Mouse (Mus musculus): ENCODE data around the gene Tppp2.
"Not testable (repeated sequence)": the region's sequence is repeated elsewhere in the genome, so short reads cannot be mapped to it uniquely, and the experiment has no call there.

Gene Tppp2

DNA sequence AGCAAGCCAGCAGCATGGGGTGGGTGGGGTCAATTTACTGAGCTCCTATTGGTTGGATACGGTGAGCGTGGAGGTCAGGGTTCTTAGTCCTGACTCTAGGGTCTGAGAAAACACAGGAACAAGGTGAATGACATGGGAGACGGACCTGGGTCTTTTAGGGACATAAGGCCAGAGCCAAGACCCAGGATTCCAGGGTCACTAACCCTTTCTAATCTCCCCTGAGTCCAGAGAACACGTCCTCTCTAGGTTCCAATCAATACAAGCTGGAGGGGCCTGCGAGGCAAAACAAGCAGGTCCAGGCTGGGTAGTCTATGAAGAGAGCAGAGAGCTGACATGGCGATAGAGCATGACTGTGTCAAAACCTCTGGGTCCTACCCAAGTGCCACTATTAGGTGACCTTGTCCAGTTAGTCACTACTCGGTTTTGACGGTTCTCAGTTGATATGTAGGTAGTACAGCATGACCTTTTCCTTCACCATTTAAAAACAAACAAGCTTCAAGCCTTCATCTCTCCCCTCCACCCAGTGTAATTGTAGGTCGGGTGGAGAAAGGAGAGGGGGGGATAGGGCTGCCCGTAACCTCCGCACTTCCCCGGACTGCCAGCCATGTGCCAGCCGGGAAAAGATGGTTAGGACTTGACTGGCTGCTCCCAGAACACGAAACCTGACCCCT lies 5.7 kb upstream of the Tppp2 start:
- DNase-seq (ENCODE audit: low spot score), result no peak

DNA sequence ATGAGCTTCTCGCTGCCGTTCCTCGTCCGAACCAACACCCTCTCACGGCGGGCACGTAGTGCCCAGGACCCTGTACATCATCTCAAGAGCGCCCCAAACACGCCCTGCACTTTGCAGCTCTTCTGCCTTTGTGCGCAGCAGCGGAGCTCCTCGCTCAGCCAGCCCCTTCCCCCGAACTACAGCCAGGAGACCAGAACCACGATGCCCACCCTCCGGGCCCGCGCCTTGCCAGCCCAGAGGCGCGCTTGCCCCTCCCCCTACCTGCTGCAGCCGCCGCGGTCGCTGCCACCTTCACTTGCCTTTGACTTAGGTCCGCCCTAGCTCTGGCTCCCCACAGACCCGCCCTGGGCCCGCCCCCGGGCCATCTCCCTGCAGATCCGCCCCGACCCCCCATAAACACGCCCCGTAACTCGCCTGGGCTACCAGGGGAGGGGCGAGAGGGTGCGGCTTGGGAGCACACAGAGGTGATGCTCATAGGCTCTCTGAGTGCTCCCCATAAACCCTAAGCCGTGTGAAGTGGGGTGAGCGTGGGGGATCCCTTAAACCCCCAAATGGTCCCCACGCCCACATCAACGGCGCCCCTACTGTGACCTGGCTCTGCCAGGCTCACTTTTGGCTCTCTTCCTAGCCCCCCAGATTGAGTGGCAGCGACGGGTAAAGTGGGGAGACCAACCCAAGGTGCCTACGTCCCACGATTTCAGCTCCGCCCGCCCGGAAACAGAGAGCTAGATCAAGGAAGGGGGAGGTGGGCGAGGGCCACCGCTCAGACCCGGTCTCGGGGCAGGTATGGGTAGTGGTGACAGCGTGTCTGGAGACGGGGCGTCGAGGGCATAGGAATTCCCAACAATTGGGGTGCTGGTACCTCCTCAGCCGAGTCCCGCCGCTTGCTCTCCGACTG lies 4.9 kb upstream of the Tppp2 start:
- DNase-seq (ENCODE audit: low spot score), result peak; percentile 85

DNA sequence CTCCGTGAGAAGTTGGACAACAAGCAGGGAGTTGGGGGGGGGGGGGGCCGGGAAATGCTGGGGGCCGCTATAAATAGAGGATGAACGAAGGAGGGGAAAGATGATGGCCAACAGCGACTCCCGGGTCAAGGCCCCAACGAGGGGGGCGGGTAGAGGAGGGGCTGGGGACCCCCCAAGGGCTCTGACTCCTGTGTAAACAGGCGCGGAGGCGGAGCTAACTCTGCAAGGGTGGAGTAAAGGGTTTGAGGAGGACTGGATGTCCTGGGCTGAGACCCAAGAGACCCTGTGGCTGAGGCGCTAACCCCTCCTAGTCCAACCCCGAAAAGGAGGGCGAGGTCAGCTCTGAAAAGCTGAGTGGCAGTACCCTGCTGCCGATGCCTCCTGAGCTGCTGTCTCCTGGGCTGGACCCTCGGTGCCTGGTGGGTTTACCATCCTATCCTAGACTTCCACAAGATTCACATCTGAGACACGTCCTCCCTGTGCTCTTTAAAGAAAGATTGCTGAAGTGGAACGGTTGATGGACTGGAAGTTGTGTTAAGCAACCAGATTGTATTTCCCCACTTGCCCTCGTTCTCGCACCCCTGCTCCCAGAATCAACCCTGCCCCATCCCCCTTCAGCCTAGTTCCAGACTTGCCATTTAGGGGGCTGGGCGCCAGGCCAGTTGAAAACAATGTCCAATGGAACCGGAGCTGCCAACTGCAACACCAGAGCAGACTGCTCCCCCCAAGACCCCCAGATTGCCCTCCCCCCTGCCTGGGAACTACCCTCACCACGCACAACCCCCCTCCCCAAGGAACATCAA lies 4.1 kb upstream of the Tppp2 start, which contains the start of gene Ndrg2:
TSS of gene Ndrg2 (minus strand) at position 199 of the 803 bp plus-strand sequence.
- peak; percentile 79 for DNase-seq (ENCODE audit: low spot score)

DNA sequence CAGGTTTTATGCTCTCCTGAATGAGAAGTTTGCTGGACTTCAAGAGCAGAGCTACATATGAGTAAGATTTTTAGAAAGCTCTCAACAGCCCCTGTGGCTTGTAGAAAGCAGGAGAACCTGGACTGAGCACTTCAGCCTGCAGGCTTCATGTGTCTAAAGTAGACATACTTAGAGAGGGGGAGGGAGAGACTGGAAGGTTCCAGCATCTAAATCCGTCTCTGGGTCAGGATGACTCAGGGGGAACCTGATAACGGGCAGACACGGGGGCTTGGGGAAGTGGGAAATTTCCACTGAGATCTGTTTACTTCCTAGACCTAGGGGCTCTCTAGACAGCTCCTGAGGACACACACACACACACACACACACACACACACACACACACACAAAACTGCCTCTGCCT lies 3.2 kb upstream of the Tppp2 start:
- no peak for DNase-seq (ENCODE audit: low spot score)

DNA sequence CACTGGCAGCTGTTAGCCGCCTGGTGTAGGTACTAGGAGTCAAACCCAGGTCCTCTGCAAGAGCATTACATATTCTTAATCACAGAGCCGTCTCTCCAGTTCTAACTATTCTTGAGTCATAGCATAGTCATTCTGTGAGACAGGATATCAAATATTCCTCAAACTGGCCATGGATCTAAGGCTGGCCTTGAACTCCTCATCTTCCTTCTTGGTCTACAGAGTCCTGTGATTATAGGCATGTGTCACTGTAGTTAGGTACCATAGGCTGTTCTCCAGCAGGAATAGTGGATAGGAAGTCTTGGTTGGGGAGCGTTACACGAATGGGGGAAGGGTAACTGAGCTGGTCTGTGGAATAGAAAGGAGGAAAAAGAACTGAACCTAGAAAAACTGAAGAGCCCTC lies 1.7 kb upstream of the Tppp2 start:
- DNase-seq (ENCODE audit: low spot score), result no peak

DNA sequence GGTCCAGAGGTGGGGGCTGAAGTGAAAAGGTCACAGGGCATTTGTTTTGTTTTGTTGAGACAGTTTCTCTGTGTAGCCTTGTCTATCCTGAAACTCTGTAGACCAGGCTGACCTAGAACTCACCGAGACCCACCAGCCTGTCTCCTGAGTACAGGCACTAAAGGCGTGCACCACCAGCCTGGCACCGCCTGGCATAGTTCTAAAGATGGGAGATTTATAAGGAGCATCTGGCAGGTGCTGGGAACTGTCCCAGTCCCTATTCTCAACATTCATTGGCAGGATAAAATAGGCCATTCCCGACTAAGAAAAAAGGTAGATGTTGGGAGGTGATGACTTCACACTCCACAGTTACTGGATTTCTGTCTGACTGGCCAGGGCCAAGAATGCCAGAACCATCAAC lies 741 bp downstream of the Tppp2 start:
- no peak for DNase-seq (ENCODE audit: low spot score)

DNA sequence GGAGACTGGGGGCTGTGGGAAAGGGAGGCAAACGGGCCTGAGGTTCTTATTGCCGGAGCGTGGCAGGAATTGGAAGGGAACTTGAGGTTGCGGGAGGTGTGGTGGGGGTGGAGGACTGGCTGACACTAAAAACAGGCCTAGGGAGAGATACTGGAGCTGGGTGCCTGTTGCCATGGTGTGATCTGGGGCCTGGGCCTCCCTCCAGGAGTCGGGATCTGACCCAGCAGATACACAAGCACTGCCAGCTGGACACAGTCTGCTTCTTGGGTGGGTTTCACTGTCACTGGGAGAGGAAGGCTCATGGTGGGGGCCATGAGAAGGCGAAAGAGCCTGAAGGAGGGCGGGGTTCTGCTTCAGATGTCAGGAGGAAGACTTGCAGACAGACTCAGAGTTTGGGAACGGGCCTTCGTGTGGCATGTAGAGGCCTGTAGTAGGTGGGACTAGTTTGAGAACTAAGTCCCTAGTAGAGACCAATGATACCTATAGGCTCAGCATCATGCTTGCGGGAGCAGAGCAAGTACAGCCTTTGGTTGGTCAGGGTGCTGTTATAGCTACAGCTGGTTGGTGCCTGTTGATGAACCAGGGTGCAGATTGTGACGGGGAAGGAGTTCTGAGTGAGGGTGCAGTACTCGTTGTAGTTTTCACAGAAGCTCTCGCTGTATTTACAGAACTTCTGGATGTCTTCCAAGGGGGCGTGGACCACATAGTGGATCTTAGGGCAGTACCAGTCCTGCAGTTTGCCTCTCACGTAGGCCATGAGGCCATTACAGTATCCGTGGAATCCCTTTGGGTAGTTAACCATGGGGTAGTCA lies 3.7 kb downstream of the Tppp2 start:
- DNase-seq (ENCODE audit: low spot score), result peak; percentile 50

DNA sequence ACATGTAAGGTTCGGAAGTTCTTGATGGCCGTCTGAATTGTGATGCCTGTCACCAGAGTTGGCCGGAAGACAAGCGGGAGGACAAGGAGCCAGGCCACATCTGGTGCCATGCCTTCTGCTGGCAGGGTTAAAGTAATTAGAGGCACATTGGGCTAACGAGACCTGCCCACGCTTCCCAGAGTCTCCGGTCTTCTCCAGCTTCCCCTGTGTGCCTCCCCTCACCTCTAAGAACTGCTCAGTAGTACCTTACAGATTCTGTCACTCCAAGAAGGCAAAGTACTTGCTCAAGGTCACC lies 4.3 kb downstream of the Tppp2 start, which contains the start of gene Rnase13:
TSS of gene Rnase13 (minus strand) at position 203 of the 295 bp plus-strand sequence.
- no peak for DNase-seq (ENCODE audit: low spot score)

DNA sequence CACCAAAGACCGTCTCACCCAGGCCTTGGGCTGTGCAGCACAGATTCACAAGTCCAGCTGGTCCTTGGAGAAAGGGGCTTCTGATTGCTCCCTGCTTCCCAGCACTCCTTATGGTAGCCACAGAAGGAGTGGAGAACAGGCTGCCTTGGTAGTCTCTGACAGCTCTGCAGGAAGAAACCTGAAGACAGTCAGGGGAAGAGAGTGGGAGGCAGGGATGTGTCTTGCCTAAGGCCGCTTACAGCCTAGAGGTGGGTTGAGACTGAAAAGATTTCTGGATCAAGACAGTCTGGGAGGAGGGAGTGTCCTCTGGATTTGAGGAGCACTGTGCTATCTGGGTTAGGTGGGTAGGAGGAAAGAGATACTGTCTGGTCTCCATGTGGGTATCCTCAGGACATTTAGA lies 4.7 kb downstream of the Tppp2 start:
- no peak for DNase-seq (ENCODE audit: low spot score)

DNA sequence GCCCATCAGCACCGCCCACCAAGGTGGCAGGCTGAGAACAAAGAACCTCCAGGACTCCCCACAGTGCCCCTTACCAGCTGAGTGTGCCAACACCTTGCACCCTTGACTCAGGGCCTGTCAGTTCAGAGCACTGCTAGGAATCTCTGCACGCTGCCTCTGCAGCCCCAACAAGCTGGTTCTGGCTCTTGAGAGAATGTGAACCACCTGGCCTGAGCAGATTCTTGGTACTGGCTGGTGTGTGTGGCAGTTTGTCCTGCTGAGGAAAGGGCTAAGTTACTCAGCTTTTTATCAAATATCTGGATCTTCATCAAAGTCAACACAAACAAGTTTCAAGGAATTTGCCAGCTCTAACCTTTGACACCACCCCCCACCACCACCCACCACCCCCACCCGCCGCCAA lies 5.3 kb downstream of the Tppp2 start:
- no peak for DNase-seq (ENCODE audit: low spot score)

DNA sequence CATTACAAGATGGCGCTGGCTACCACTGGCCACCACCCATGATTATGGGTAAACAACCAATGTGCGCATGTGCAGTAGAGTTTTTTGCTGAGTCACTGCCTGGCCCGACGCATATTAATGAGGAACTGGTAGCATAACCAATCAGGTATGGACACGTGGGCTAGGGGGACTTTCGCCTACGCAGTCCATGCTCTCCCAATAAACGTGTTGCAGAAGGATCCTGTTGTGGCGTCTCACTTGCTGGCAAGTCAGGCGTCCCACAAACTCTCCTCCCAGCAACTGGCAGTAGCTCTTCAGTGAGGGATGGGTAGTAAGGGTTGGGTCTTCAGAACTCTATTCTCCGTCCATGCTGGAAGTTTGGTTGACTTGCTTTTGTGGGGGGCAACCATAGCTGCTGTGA lies 8.7 kb downstream of the Tppp2 start:
- DNase-seq (ENCODE audit: low spot score), result not testable (repeated sequence)

DNA sequence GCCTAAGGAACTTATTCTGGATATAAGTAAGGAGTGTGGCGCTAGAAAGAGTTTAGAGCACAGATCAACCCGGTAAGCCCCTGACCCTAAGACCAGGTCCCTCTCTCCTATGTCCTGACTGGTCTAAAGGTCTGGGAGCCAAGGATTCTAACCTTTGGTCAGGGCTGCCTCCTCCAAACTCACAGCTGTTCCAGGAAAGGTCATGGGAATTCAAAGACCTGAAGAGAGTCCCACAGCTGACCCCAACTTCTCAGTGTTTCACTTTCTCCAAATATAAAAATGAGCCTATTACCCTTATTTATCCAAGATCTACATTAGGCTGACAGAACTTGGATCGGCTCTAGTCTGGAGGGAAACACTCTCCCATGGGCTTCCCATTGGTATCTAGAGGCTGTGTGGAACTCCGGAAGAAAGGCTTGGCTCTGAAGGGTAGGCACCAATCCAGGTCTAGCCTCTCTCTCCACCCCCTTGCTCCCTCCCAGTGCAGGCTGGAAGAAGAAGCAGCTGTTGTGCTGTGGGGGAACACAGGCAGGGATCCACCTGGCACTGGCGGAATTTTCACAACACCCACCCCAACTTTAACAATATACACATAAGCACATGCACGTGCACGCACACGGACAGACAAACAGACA lies 11.2 kb downstream of the Tppp2 start:
- peak; percentile 46 for DNase-seq (ENCODE audit: low spot score)

DNA sequence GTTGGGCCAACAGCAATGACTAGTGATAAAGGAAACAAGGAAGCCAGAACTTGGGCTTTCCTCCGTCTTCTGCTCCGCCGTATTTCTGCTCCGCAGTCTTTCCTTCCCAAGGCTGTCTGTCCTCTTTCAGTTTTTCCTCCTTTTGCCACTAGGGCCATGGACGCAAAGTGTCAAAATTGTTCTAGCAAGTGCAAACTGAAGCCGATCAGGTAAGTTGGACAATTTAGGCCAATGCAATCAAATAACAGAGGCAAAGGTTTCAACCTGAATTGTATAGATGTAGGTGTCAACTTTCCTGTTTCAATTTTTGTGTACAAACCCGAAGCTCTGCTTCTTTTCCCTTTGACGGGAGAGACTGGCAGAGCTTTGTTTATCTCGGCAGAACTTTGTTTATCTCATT lies 11.7 kb downstream of the Tppp2 start:
- DNase-seq (ENCODE audit: low spot score), result no peak

DNA sequence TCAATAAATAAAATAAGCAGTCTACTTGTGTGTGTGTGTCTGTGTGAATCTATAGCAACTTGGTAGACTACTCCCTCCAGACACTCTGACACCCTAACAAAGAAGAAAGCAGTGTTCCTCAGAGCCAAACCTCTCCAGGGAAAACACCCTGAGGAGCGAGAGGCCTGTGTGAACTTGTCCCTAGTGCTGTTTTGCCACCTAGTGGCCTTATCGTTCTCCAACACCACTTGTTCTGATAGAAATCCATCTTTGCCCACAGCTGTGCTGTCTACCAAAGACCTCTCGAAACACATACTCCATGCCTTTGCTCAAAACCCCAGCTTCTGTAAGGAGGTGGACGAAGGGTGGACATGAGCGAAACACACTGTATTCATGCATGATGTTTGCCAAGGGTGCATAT lies 12.6 kb downstream of the Tppp2 start:
- DNase-seq (ENCODE audit: low spot score), result peak; percentile 45

DNA sequence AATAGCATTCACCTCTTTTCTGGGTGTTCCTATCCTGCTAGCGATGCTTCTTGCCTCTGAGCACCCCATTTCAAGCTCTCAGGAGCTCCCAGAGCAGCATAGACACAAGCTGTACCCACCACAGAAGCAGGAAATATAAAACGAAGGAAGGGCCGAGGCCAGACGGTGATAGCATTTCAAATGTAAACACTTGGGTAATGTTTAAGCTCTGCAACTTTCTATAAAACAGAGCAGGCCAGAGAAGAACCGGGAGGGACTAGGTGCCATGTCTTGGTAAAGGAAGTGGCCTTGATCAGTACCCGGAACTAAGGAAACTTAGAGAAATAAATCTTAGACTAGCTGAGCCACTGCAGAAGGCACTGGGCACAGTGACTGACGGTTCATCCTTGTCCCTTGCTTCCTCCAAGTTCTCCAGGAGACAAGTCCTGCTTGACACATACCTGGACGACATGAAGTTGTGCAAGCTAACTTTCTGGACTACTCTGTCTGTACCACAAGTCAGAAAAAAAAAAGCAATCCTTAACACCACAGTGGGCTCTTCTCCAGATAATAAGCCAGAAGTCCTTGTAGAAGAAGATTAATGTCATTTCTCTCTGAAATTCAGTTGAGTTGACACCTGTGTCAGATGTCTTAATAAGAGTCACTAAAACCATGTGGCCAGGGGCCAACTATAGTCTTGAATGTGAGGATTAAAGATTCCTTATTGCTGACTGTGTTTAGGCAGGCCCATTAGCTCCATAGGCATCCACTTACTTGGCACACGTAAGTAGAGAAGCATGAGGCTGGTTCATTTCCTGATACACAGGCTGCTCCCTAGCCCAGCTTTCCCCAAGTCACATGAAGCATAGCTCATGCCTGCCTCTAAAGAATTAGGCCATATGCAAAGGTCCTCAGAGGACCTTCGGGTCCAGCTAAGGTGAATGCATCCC lies 14.1 kb downstream of the Tppp2 start:
- DNase-seq (ENCODE audit: low spot score), result no peak

DNA sequence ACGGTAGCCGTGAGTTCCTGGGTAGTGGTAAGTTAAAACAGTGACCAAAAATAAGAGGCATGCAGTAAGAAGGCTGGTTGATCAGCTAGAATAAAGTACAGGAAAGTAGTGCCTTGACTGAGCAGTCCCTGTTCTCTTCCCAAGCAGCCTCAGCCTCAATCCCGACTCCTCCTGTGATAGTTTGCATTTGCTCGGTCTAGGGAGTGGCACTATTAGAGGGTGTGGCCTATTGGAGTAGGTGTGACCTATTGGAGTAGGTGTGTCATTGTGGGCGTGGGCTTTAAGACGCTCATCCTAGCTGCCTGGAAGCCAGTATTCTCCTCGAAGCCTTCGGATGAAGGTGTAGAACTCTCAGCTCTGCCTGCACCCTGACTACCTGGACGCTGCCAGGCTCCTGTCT lies 20.8 kb downstream of the Tppp2 start:
- no peak for DNase-seq (ENCODE audit: low spot score)

DNA sequence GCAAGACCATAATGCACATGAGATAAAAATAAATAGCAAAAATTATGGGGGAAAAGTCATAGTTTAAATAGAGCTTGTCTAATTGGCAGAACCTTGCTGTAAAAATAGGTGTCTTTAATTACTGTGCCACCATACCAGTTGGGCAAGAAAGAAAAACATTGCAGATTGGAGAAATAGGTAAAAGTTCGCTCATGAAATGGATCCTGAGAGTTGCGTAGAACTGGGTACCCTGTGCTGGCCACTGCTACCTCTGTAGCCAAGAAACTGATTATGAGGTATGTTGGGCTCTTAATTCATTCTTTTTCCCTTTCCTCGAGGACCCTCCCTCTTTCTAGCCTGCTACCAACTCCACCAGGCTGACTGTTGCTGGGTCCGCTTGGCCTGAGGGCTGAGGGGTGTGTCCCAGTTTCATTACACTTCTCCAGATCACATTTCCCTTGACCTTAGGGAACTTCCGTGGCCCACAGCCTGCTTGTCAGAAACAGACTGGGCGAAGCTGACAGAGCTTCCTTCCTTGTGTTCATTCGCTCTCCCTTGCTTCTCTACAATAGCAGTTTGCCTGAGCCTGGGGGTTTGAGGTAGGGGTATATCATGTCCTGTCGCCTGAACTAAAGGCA lies 22.8 kb downstream of the Tppp2 start:
- no peak for DNase-seq (ENCODE audit: low spot score)

DNA sequence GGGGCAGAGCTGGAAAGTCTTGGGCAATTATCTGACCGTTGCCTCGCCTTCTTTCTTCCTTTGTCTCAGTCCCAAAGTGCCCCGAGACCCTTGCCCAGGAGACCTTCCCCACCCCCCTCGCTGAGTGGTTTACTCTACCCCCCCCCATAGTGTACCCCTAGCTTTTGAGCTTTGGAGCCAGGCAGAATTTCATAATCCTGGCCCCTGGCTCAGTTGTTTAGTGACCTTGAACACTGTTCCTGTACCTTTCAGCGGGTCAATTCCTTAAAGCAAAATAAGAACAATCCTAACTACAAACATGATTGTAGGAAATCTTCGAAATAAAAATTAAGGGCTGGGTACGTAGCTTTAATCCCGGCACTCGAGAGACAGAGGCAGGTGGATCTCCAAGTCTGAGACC lies 23.4 kb downstream of the Tppp2 start:
- DNase-seq (ENCODE audit: low spot score), result no peak

DNA sequence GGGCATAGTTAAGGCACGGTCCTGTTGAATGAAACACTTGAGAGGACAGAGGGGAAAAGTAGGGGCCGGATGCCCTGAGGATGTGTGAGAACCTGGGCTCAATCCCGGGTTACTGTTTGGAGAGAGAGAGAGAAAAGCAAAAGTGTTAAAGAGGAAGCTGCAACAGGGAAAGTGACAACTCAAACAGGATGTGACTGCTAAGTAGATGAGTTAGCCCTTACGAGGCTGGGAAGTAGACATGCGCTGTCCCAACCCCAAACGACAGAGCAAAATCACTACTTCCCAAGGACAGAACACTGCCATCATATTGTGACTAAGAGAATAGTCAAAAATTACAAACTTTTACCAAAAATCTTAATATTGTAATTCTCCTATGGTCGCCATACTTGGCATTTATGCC lies 24.0 kb downstream of the Tppp2 start:
- DNase-seq (ENCODE audit: low spot score), result no peak

DNA sequence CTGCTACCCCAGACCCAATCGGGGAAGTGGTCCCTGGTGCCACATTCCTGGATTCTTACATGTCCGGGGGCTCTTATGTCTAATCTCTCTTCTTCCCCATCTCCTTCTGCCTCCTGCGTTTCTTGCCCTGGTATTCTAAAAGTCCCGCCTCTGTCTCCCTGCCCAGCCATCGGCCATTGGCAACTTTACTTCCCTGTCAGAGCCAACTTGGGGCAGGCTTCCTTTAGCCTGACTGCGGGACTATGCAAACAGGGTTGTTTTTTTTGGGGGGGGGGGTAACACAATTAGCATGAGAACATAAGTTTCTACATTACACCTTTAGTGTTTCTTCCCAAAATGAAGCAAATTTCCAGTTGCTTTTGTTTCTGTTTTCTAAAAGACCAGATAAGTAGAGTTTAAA lies 25.1 kb downstream of the Tppp2 start:
- DNase-seq (ENCODE audit: low spot score), result no peak
